Mouse (Mus musculus) granulocyte monocyte progenitor cell, adult 5-6 weeks (primary cell): ENCODE data around the gene Abl2. TPM values are rescaled to one million over a fixed set of nuclear protein-coding genes. Genes with fewer than 3 reads are reported as not detected.

Source experiments
- ATAC-seq: replicated peaks from 2 replicates; pipeline ENCODE4 v1.8.0; 2016; ENCODE audit warnings: mild to moderate bottlenecking, moderate TSS enrichment, inconsistent platforms; ENCODE audit not compliant: poor library complexity, severe bottlenecking
- total RNA-seq, 2 experiments: library from RNA; stranded (forward) in 1 of 2; stranded (reverse) in 1 of 2; fragments of 200-712, 200-1000 nt in 1 of 2; fragments of >200 nt in 1 of 2; fragmentation: Nextera tagmentation in 1 of 2; gene quantifications; 2 replicates each; pipeline ENCODE4 v1.2.3; 2014 to 2017

The Abl2 gene
- total RNA-seq, 2 experiments from 2014 or later = 11.4 to 22.6 TPM

GRCm38 (mm10) chr1:156665777-156666176 lies 107.2 kb downstream of the Abl2 start:
- ATAC-seq = peak; percentile 52

- ATAC-seq = no peak; the same call in 1 of the 2 replicates
Measured at GRCm38 (mm10) chr1:156667141-156667926, 108.7 kb downstream of the Abl2 start.

GRCm38 (mm10) chr1:156668602-156669001 lies 110.0 kb downstream of the Abl2 start:
- no peak for ATAC-seq

DNA sequence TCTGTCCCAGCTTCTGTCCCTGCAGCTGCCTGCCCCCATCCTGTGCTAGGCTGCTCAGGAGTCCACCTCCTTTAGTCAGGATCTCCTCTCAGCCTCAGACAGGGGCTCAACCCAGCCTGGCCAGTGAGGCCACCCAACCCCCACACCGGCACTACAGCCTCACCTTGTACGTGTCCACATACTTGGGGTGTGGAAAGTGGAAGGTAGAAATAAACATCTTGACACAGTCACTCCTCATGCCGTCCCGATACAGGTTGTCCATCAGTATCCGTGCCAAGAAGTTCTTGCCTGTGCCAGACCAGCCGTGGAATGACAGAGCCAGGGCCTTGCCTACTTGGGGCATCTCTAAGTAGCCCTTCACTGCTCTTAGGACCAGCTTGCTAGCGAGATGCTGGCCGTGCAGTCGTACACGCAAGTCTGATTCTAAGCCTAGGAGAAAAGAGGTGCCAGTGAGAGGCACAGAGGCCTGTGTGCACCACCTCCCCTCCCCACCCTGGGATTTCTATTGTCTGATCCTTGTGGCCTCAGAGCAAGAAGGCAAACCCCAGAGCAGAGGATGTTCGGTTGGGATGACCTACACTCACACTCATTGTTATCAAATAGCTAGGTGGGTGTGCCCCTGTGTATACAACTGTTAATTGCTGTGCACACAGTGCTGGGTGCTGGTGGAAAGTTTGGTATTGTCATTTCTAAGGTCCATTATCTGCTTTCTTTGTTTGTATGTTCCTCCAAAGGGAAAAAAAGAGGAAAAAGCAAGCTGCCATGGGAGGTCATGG lies 110.8 kb downstream of the Abl2 start:
- ATAC-seq = no peak

DNA sequence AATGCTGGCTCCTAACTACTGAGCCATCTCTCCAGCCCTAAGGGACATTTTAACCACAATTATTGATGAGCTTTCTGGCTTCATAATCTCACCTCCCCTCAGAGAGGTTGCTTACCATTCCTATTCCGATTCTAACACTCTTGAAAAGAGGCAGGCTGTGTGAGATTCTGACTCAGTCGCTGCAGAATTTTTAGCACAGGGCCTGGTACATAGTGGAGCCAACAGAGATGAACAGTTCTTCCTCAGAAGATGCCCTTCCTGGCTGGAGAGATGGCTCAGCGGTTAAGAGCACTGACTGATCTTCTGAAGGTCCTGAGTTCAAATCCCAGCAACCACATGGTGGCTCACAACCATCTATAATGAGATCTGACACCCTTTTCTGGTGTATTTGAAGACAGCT lies 113.3 kb downstream of the Abl2 start:
- no peak for ATAC-seq

- ATAC-seq = peak; percentile 45
Measured at GRCm38 (mm10) chr1:156672720-156673475, 114.3 kb downstream of the Abl2 start.

DNA sequence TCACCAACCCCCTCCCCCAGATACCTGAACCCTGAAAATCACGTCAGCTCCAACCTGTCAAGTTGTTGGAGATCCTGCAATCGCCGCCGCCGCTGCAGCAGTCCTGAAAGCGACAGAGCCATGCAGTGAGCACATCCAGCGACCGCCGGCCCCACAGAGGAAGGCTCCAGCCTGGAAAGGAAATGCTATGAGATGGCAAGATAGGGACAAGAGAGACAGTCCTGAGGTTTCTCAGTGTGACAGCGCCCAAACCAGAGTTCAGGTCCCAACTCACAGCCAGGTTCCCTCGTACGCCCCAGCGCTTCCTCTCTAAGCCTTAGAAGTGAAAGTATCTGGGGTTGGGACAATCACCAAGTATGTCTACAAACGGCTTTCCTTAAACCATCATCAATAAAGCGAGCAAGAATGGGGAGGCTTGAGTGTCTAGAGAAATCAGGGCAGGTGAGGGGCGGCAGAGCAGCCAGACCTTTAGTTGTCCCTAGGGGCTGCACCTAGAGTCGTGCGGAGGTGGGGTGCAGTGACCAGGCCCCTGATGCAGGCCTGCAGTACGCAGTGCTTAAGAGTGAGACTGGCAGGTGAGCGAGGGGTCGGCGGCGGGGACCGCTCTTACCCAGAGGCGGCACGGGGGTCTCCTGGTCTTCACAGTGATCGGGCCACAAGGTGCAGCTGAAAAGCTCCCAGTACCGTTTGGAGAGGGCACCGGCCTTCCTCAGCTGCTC lies 115.0 kb downstream of the Abl2 start:
- ATAC-seq = peak; percentile 23

- ATAC-seq = peak; percentile 77
Measured at GRCm38 (mm10) chr1:156674195-156675000, 115.8 kb downstream of the Abl2 start, which contains the start of gene Tor3a. Gene Tor3a (minus strand): TSS chr1:156674356.

- ATAC-seq = peak; percentile 52
Measured at GRCm38 (mm10) chr1:156676171-156676570, 117.6 kb downstream of the Abl2 start.

DNA sequence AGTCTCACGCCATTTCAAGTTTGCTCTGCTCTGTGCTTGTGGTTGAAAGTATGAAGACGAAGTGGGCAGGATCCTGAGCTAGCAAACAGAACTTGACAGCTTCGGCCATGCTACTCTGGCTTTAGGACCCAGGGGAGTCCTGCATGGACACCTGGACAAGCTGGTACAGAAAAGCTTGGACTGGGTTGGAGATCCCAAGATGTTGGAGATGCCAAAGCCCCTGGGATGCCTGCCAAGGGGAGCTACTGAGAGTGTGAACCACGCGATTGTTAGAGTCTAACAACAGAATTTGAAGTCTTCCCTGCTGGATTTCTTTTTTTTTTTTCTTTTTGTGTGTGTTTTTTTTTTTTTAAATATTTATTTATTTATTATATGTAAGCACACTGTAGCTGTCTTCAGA lies 118.0 kb downstream of the Abl2 start:
- ATAC-seq = no peak

GRCm38 (mm10) chr1:156677230-156677629 lies 118.6 kb downstream of the Abl2 start:
- ATAC-seq = no peak

DNA sequence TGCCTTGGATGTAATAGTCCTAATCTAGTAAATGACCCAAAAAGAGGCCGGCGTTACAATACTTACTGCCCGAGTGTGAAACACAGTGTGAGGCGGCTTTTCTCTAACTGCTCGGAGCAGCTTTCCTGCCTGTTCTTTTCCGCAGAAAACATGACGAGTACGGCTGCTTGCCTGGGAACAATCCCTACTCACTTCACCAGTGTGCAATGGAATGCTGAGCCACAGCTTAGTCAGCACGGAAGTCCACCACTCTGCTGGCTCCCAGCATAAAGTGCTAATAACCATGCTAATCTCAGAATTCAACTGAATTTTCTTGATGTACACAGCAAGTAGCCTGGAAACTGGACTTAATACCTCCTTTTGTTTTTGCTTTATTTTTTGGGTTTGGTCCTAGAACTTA lies 121.0 kb downstream of the Abl2 start:
- ATAC-seq = no peak

GRCm38 (mm10) chr1:156686025-156686661 lies 127.6 kb downstream of the Abl2 start:
- ATAC-seq = no peak

Other genes with a start within 250 kb of the Abl2 start
- gene Nphs2, start 248.1 kb upstream of the Abl2 start, total RNA-seq (2014; fragmentation: Nextera tagmentation) = not detected in 2 replicates
- gene Nphs2, start 248.1 kb upstream of the Abl2 start, total RNA-seq (2017) = not detected in 2 replicates
- 1,748 and 1,908 TPM in 2 replicates for gene Gm2000, start 192.7 kb upstream of the Abl2 start, total RNA-seq (2014; fragmentation: Nextera tagmentation)
- 3,498 and 4,224 TPM in 2 replicates for gene Gm2000, start 192.7 kb upstream of the Abl2 start, total RNA-seq (2017)
- gene Axdnd1, start 137.6 kb upstream of the Abl2 start, total RNA-seq (2014; fragmentation: Nextera tagmentation) = not detected in 2 replicates
- gene Axdnd1, start 137.6 kb upstream of the Abl2 start, total RNA-seq (2017) = 0.26 and 1.5 TPM in 2 replicates
- gene Soat1, start 84.5 kb upstream of the Abl2 start, total RNA-seq (2014; fragmentation: Nextera tagmentation) = 86.0 and 109 TPM in 2 replicates
- gene Soat1, start 84.5 kb upstream of the Abl2 start, total RNA-seq (2017) = 109 and 119 TPM in 2 replicates
- gene Gm10031, start 34.8 kb upstream of the Abl2 start, total RNA-seq (2014; fragmentation: Nextera tagmentation) = 1.8 and 5.8 TPM in 2 replicates
- gene Gm10031, start 34.8 kb upstream of the Abl2 start, total RNA-seq (2017) = 11.7 and 14.4 TPM in 2 replicates
- gene Tor3a, start 115.6 kb downstream of the Abl2 start, total RNA-seq (2014; fragmentation: Nextera tagmentation) = 35.6 and 40.0 TPM in 2 replicates
- gene Tor3a, start 115.6 kb downstream of the Abl2 start, total RNA-seq (2017) = 33.5 and 33.6 TPM in 2 replicates
- gene Fam20b, start 160.3 kb downstream of the Abl2 start, total RNA-seq (2014; fragmentation: Nextera tagmentation) = 18.6 and 30.9 TPM in 2 replicates
- gene Fam20b, start 160.3 kb downstream of the Abl2 start, total RNA-seq (2017) = 44.5 and 47.2 TPM in 2 replicates